Mouse (Mus musculus) ZHBTc4 (cell line): ENCODE measurements at regions not wholly inside any gene's neighbourhood (a gene's known extent, or its start where the extent isn't known, plus 50 kb on each side); places are given as distances from the start of the nearest gene placed in this dataset.

Experiments used
- DNase-seq: peaks from one replicate; pipeline ENCODE4 v3.0.0-alpha.2; 2011; ENCODE audit warnings: low read depth, low spot score

DNA sequence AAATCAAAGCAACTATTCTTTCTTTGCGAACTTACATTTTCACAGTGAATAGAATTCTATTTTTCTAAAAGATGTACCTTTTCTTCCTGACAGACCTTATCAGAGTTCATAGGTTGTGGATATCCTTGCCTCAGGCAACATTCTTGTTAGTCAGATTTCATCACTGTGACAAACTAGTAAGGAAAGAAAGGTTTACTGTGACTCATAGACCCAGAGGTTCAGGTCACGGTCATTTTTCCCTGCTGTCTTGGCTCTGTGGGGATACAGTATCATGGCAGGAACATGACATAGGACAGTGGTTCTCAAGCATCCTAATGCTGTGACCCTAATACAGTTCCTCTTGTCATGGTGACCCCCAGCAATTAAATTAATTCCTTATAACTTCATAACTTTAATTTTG is 78.4 kb upstream of the Akt3 start:
- no peak for DNase-seq

- no peak for DNase-seq
These were observed 78.0 kb upstream of the Akt3 start for GRCm38 (mm10) chr1:177335961-177336360.

DNA sequence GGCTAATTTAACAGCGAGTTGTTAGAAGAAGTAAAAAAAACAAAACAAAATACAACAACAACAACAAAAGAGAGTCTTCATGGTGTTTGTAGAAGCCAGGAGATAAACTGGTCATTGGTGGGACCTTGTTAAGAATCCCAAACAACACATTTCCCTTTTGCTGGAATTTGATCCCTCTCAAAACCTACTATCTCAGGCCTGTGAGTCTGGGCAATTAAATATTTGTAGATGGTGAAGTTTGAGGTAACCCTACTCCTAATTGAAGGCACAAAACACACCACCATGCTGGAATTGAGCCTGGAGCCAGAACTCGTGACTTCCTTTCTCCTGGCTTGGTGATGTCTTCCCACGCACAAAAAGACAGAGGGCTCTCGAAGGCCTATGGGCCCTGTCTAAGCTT is 65.4 kb upstream of the Akt3 start:
- DNase-seq = no peak

GRCm38 (mm10) chr1:177322745-177323299 is 64.8 kb upstream of the Akt3 start:
- DNase-seq = peak; percentile 46

DNA sequence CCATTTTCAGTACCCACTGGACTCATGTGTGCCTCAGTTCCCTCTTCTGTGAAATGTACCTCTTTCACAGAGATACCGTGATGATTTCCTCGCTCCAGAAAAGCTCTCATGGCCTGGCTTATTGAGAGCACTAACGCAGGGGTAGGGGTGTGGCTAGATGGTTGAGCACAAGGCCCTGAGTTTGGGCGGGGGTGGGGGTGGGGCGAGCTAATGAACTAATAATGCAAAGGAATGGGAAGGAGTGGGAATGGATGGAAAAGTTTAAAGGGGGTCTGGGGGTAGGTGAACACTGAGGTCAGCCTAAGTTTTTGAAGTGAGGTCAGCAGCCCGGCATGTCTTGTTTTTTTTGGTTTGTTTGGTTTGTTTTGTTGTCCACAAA is 64.3 kb upstream of the Akt3 start:
- peak; percentile 28 for DNase-seq

DNA sequence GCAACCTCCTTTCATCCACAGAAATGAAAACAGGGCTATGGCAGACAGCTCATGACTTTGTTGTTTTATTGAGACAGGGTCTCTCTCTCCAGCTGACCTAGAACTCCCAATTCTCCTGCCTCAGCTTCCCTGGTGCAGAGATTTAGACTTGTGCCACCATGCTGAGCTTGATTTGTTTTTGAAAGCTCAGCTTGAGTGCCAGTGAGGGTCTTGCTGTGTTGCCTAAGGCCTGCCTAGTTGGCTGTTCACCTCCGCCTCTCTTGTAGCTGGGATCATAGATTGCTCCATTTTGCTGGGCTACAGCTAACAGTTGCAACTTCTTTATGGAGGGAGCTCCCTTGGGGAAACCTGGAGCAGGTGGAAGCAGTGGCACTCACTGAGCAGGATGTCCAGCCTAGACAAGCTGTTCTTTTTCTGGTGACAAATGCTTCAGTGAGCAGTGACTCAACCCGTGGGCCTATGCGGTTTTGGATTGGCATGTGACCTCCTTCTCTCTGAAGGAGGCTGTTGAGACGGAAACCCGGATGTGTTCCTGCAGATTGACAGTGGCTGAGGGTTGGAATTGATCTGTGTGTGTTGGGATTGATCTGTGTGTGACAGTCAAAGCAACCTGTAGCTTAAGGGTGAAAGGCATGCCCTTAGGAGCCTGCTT is 63.8 kb upstream of the Akt3 start:
- peak; percentile 33 for DNase-seq

- peak; percentile 13 for DNase-seq
These were observed 50.3 kb upstream of the Akt3 start for GRCm38 (mm10) chr1:177308213-177308872.
